Mouse (Mus musculus) embryonic fibroblast, embryonic 13.5 days (primary cell): ENCODE measurements around the gene Sdc1. TPM values are rescaled to one million over a fixed set of nuclear protein-coding genes. Genes with fewer than 3 reads are reported as not detected.

Experiments used
- H3K27ac ChIP-seq: 2 replicates; pipeline ENCODE4 v1.5.1; 2012; ENCODE audit warnings: low read length, control low read depth, inconsistent platforms; ENCODE audit not compliant: insufficient read depth
- H3K4me1 ChIP-seq: 2 replicates; pipeline ENCODE4 v1.6.1; 2011; ENCODE audit warnings: low read length; ENCODE audit not compliant: control insufficient read depth, insufficient read depth
- H3K4me3 ChIP-seq: 2 replicates; pipeline ENCODE4 v1.5.1; 2011; ENCODE audit warnings: mild to moderate bottlenecking, control low read depth, low read length; ENCODE audit not compliant: insufficient read depth
- CTCF ChIP-seq: IDR thresholded peaks from 2 replicates; pipeline ENCODE4 v1.5.1; 2011; ENCODE audit warnings: mild to moderate bottlenecking, control low read depth, low read length, moderate library complexity, borderline replicate concordance; ENCODE audit not compliant: insufficient read depth
- POLR2A ChIP-seq: IDR thresholded peaks from 2 replicates; pipeline ENCODE4 v1.6.1; 2011; ENCODE audit warnings: low read depth, mild to moderate bottlenecking, control low read depth, low read length, moderate library complexity
- polyA plus RNA-seq: library from polyadenylated mRNA; stranded (reverse); fragments of >200 nt; gene quantifications from 2 replicates; pipeline ENCODE4 v1.2.4, GENCODE M21; 2011; ENCODE audit warnings: low read depth; ENCODE audit not compliant: missing spikeins, insufficient read length

The Sdc1 gene
- polyA plus RNA-seq, 1 experiment, result 140 TPM

GRCm38 (mm10) chr12:8779851-8780250, 8.7 kb downstream of the Sdc1 start:
- no peak overlapping the region for H3K4me3 ChIP-seq
- no peak overlapping the region for H3K27ac ChIP-seq
- TF ChIP-seq POLR2A (no peak), CTCF (no peak)
- peaks cover 3% of the 10 kb centered on the region; the same call in 1 of the 2 replicates for H3K4me1 ChIP-seq

DNA sequence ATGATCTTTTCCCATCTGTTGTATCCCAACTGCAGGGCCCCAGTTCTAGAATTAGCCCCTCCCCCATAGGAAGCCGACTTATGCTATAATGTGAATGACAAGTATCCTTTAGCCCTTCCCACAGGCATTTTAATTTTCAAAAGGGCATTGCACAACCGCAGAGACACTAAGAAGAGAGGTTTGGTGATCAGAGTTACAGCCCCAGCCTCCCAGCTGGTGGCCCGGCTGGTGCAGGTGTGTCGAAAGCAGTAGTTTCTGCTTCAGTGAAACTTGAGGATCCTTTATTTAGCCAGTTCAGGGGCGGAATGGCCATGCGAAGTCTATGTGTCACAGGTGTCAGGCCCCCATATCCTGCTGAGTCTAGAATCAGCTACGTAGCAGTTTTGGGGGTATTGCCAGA, 10.0 kb downstream of the Sdc1 start:
- no peaks in the 10 kb centered on the region; the same call in 1 of the 2 replicates for H3K4me1 ChIP-seq

GRCm38 (mm10) chr12:8781681-8782378, 10.7 kb downstream of the Sdc1 start:
- no peak overlapping the region for H3K4me3 ChIP-seq
- peaks cover 3% of the 10 kb centered on the region; the same call in 1 of the 2 replicates for H3K4me1 ChIP-seq
- H3K27ac ChIP-seq, result no peak overlapping the region
- TF ChIP-seq CTCF (no peak), POLR2A (no peak)

More for the DNA sequence above, 10.0 kb downstream of the Sdc1 start:
- TF ChIP-seq CTCF (no peak), POLR2A (no peak)
- H3K4me3 ChIP-seq, result no peak overlapping the region
- no peak overlapping the region for H3K27ac ChIP-seq

DNA sequence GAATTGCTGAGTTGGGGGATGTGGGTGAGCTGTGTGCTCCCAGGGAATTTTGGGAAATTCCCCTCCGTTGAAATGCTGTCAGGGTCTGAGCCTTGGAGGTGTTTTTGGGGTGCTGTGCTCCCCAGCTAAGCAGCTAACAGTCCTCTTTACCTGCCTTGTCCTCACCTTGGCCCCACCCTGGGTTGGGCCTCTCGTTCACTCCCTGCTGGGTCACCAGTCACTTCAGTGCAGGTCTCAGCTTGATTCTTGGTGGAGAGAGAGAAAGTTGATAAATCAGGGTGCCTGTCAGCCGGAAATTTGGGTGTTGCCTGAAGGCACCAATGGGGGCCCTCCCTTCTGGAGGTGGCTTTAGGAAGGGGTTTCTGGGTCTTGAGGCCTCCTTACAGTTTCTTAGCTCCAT, 11.4 kb downstream of the Sdc1 start:
- H3K4me3 ChIP-seq, result no peak overlapping the region
- no peak overlapping the region for H3K27ac ChIP-seq
- TF ChIP-seq POLR2A, result no peak
- TF ChIP-seq CTCF, result no peak
- peaks cover 8% of the 10 kb centered on the region for H3K4me1 ChIP-seq

GRCm38 (mm10) chr12:8784189-8784588, 13.1 kb downstream of the Sdc1 start:
- H3K27ac ChIP-seq, result no peak overlapping the region
- no peak overlapping the region for H3K4me3 ChIP-seq
- no peak for TF ChIP-seq POLR2A
- no peak for TF ChIP-seq CTCF
- peaks cover 9% of the 10 kb centered on the region for H3K4me1 ChIP-seq

- TF ChIP-seq POLR2A, result no peak
- TF ChIP-seq CTCF, result no peak
- Histone ChIP-seq H3K4me1 (peaks cover 9% of the 10 kb centered on the region), H3K27ac (no peak overlapping the region)
These were observed 15.4 kb downstream of the Sdc1 start for GRCm38 (mm10) chr12:8786476-8786875.

DNA sequence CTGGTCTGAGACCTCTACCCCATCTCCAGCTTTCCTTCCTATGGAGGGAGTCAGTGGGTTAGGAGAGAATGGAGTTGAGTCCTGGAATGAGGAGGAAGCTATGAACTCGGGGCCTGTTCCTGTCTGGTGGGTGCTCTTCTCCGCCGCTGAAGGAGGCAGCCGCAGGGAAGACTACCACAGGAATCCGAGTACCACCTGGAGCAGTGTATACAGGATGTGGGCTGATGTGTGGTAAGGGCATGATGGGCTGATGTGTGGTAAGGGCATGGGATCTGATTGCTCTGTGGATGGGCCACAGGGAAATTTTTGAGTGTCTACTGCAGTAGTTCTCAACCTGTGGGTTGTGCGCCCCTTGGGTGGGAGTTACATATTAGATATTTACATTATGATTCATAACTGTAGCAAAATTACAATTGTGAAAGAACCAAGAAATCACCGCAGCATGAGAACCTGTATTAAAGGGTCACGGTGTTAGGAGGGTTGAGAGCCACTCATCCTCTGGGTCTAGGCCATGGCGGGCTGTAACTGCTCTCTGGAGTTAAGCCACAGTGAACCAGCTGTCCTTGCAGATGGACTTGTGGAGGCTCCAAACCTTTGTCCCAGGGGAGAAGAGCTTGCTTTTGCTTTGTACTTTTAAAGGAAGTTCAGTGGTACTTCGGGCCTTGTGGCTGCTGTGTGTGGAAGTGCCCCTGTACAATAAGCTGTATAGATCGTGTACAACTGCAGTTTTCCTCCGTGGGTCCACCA, 16.0 kb downstream of the Sdc1 start:
- H3K4me3 ChIP-seq, result no peak overlapping the region
- TF ChIP-seq POLR2A, result no peak
- no peak for TF ChIP-seq CTCF
- no peak overlapping the region for H3K27ac ChIP-seq
- peaks cover 9% of the 10 kb centered on the region for H3K4me1 ChIP-seq

More at GRCm38 (mm10) chr12:8786476-8786875, 15.4 kb downstream of the Sdc1 start:
- H3K4me3 ChIP-seq, result no peak overlapping the region

DNA sequence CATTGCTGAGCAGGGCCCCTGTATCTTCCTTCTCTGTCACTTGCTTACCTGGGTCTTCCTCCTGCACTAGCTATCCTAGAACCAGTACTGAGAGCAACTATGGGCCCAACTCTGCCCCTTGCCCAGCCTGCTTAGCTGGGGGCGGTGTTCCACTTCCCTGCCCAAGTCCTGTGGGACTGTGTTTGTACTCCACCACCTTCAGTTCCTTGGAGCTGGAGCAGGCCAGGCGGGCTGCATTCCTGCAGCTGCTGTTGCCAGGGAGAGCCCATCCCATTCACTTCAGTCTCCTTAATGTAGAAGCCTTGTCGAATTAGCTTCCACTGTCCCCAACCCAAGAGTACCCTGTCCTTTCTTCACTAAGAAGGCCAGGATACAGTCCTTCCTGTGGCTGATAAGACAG, 17.3 kb downstream of the Sdc1 start:
- H3K4me1 ChIP-seq, result peaks cover 9% of the 10 kb centered on the region
- H3K27ac ChIP-seq, result no peak overlapping the region
- no peak overlapping the region for H3K4me3 ChIP-seq
- no peak for TF ChIP-seq CTCF
- TF ChIP-seq POLR2A, result no peak

- Histone ChIP-seq H3K27ac (no peak overlapping the region), H3K4me1 (peaks cover 9% of the 10 kb centered on the region), H3K4me3 (no peak overlapping the region)
- TF ChIP-seq CTCF (no peak), POLR2A (no peak)
These were observed 19.5 kb downstream of the Sdc1 start for GRCm38 (mm10) chr12:8790615-8791014.

DNA sequence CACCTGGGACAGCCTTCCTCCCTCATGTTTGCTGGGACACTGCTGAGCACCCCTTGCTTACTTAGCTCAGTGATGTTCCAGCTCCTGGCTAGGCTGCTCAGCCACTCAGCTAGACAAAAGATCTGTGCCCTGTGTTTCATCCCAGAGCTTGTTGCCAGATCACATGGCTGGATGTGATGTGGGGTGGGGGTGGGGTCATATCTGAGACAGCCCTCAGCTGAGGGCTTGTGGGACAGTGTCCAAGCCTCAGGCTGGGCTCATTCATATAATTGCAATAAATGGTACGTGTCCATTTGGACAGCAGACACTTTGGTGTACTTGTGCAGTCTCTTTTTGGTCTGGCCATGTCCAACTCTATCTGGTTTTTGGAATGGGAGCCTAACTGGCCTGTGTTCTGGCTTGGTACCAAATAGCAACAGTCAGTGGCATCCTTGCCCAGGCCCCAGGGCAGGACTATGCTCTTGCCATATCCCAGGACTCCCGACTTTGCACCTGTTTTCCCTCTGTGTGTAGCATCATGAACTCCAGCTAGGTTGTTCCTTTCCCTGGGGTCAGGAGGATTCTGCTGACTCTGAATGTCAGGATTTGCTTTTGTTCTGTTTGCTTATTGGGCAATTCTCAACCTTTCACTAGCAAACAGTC, 22.4 kb downstream of the Sdc1 start:
- no peak overlapping the region for H3K4me3 ChIP-seq
- no peaks in the 10 kb centered on the region for H3K4me1 ChIP-seq
- H3K27ac ChIP-seq, result no peak overlapping the region
- TF ChIP-seq CTCF (no peak), POLR2A (no peak)
